Mouse (Mus musculus) ES-Bruce4 (cell line): ENCODE results near the gene Erg28. TPM values are rescaled to one million over a fixed set of nuclear protein-coding genes. Genes with fewer than 3 reads are reported as not detected.

Experiments
- H3K27ac ChIP-seq: 2 replicates; pipeline ENCODE4 v1.5.1; 2012; ENCODE audit warnings: low read length, inconsistent platforms; ENCODE audit not compliant: insufficient read depth
- H3K27me3 ChIP-seq: 2 replicates; pipeline ENCODE4 v1.6.1; 2012; ENCODE audit warnings: mild to moderate bottlenecking, low read length, inconsistent platforms; ENCODE audit not compliant: control insufficient read depth, poor library complexity, insufficient read depth, severe bottlenecking
- H3K36me3 ChIP-seq: 2 replicates; pipeline ENCODE4 v1.6.1; 2012; ENCODE audit warnings: inconsistent platforms, mild to moderate bottlenecking, low read length, moderate library complexity; ENCODE audit not compliant: control insufficient read depth, poor library complexity, insufficient read depth, severe bottlenecking
- H3K4me1 ChIP-seq: one replicate; pipeline ENCODE4 v1.8.1; 2011; ENCODE audit warnings: low read length; ENCODE audit not compliant: control insufficient read depth, insufficient read depth
- H3K4me3 ChIP-seq: 2 replicates; pipeline ENCODE4 v1.5.1; 2011; ENCODE audit warnings: low read depth, mild to moderate bottlenecking, low read length
- H3K9ac ChIP-seq: 2 replicates; pipeline ENCODE4 v1.6.1; 2012; ENCODE audit warnings: low read depth, mild to moderate bottlenecking, inconsistent platforms; ENCODE audit not compliant: poor library complexity, severe bottlenecking
- H3K9me3 ChIP-seq: replicated peaks from 2 replicates; pipeline ENCODE4 v1.6.1; 2012; ENCODE audit warnings: mild to moderate bottlenecking, low read length, inconsistent platforms; ENCODE audit not compliant: control insufficient read depth, poor library complexity, insufficient read depth, severe bottlenecking
- CTCF ChIP-seq: IDR thresholded peaks from one replicate; pipeline ENCODE4 v1.8.1; 2011; ENCODE audit warnings: low read depth, low read length
- EP300 ChIP-seq: IDR thresholded peaks from 2 replicates; pipeline ENCODE4 v1.6.1; 2011; ENCODE audit warnings: low read depth, low read length; ENCODE audit not compliant: insufficient read depth
- POLR2A ChIP-seq: IDR thresholded peaks from one replicate; pipeline ENCODE4 v1.8.1; 2011; ENCODE audit warnings: low read length; ENCODE audit not compliant: insufficient read depth
- polyA plus RNA-seq: library from polyadenylated mRNA; stranded (reverse); fragments of >200 nt; gene quantifications from 2 replicates; pipeline ENCODE4 v1.2.4, GENCODE M21; 2011; ENCODE audit warnings: low read depth; ENCODE audit not compliant: missing spikeins, insufficient read depth, insufficient read length

Erg28 gene
- polyA plus RNA-seq, 1 experiment: 99.3 TPM

GRCm38 (mm10) chr12:85767750-85768149 lies 56.6 kb downstream of the Erg28 start:
- no peaks in the 10 kb centered on the region for H3K36me3 ChIP-seq
- H3K9ac ChIP-seq: no peak overlapping the region
- H3K4me1 ChIP-seq: no peaks in the 10 kb centered on the region
- H3K9me3 ChIP-seq: no peaks in the 10 kb centered on the region
- H3K4me3 ChIP-seq: no peak overlapping the region
- no peak overlapping the region for H3K27ac ChIP-seq
- no peak for TF ChIP-seq EP300
- TF ChIP-seq POLR2A: no peak
- no peak for TF ChIP-seq CTCF
- H3K27me3 ChIP-seq: no peaks in the 10 kb centered on the region

DNA sequence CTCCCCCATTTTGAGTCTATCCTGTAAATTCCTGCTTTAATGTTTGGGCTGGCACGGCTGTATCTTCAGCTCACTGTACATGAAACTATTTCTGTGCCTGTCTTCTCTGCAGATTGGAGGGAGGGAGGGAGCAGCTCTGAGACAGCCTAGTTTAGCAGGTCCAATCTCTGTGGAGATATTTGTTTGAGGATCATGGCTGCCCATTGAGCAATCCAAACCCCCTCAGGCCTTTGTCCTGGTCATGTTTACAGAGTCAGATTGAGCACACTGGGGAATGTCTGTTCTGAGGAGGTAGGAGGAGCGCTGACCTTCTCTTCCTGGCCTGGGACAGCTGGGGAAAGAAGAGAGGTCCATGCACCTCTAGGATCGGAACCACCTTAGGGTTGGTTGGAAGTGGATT lies 58.1 kb downstream of the Erg28 start:
- TF ChIP-seq EP300: no peak
- TF ChIP-seq CTCF: no peak
- no peak for TF ChIP-seq POLR2A
- Histone ChIP-seq H3K27ac (no peak overlapping the region), H3K9ac (no peak overlapping the region), H3K4me1 (no peaks in the 10 kb centered on the region), H3K9me3 (no peaks in the 10 kb centered on the region), H3K36me3 (no peaks in the 10 kb centered on the region), H3K4me3 (no peak overlapping the region), H3K27me3 (no peaks in the 10 kb centered on the region)

Other genes starting within 250 kb of the Erg28 start
- 14.0 and 14.4 TPM in 2 replicates for gene Jdp2, start 225.5 kb downstream of the Erg28 start, polyA plus RNA-seq
- gene Batf, start 137.9 kb downstream of the Erg28 start, polyA plus RNA-seq: 0.64 TPM in 1 of 2 replicates, not detected in the other
- 5.7 and 6.0 TPM in 2 replicates for gene Flvcr2, start 78.0 kb downstream of the Erg28 start, polyA plus RNA-seq
- gene Ttll5, start 109 bp upstream of the Erg28 start, polyA plus RNA-seq: 19.4 and 23.5 TPM in 2 replicates